Mouse (Mus musculus) fat pad, adult 2 months (tissue): ENCODE measurements at regions not wholly inside any gene's neighbourhood (a gene's known extent, or its start where the extent isn't known, plus 50 kb on each side); places are given as distances from the start of the nearest gene placed in this dataset.

ENCODE experiments used
- DNase-seq: peaks from one replicate; pipeline ENCODE4 v3.0.0-alpha.2; 2011; ENCODE audit warnings: low read depth, low spot score; ENCODE audit errors: extremely low read depth

GRCm38 (mm10) chr16:9230178-9230577 is 400.3 kb downstream of the 1810013L24Rik start:
- no peak for DNase-seq

- no peak for DNase-seq
These were observed 412.2 kb downstream of the 1810013L24Rik start for GRCm38 (mm10) chr16:9242099-9242498.

- peak; percentile 11 for DNase-seq
These were observed 417.3 kb downstream of the 1810013L24Rik start for GRCm38 (mm10) chr16:9247198-9247597.

- no peak for DNase-seq
These were observed 423.2 kb downstream of the 1810013L24Rik start for GRCm38 (mm10) chr16:9253054-9253453.

- DNase-seq, result no peak
These were observed 425.5 kb downstream of the 1810013L24Rik start for GRCm38 (mm10) chr16:9255351-9255750.

- no peak for DNase-seq
These were observed 431.1 kb downstream of the 1810013L24Rik start for GRCm38 (mm10) chr16:9260966-9261365.

GRCm38 (mm10) chr16:9264554-9265145 is 434.8 kb downstream of the 1810013L24Rik start:
- DNase-seq, result no peak

- no peak for DNase-seq
These were observed 437.3 kb downstream of the 1810013L24Rik start for GRCm38 (mm10) chr16:9267204-9267603.

- DNase-seq, result no peak
These were observed 440.2 kb downstream of the 1810013L24Rik start for GRCm38 (mm10) chr16:9270099-9270498.

GRCm38 (mm10) chr16:9270671-9271070 is 440.8 kb downstream of the 1810013L24Rik start:
- no peak for DNase-seq

- no peak for DNase-seq
These were observed 443.9 kb downstream of the 1810013L24Rik start for GRCm38 (mm10) chr16:9273751-9274300.

- DNase-seq, result no peak
These were observed 444.7 kb downstream of the 1810013L24Rik start for GRCm38 (mm10) chr16:9274583-9275100.

GRCm38 (mm10) chr16:9275426-9275825 is 445.5 kb downstream of the 1810013L24Rik start:
- no peak for DNase-seq

GRCm38 (mm10) chr16:9277064-9277463 is 447.2 kb downstream of the 1810013L24Rik start:
- no peak for DNase-seq

GRCm38 (mm10) chr16:9279726-9280125 is 449.8 kb downstream of the 1810013L24Rik start:
- DNase-seq, result no peak

GRCm38 (mm10) chr16:9280431-9280830 is 450.5 kb downstream of the 1810013L24Rik start:
- DNase-seq, result no peak

- DNase-seq, result no peak
These were observed 451.0 kb downstream of the 1810013L24Rik start for GRCm38 (mm10) chr16:9280931-9281330.

GRCm38 (mm10) chr16:9284423-9284822 is 454.5 kb downstream of the 1810013L24Rik start:
- no peak for DNase-seq

- no peak for DNase-seq
These were observed 456.0 kb downstream of the 1810013L24Rik start for GRCm38 (mm10) chr16:9285921-9286320.

- no peak for DNase-seq
These were observed 457.7 kb downstream of the 1810013L24Rik start for GRCm38 (mm10) chr16:9287557-9287956.

- no peak for DNase-seq
These were observed 461.6 kb downstream of the 1810013L24Rik start for GRCm38 (mm10) chr16:9291356-9292020.

- no peak for DNase-seq
These were observed 473.2 kb downstream of the 1810013L24Rik start for GRCm38 (mm10) chr16:9303134-9303533.
